Mouse (Mus musculus): Measurements from ENCODE around the gene Olfr313. TPM values are rescaled to one million over a fixed set of nuclear protein-coding genes. Genes with fewer than 3 reads are reported as not detected.

Gene Olfr313
- not detected in 2 replicates for polyA plus RNA-seq (2015; fragmentation: Nextera tagmentation; extraction: Ambion mirVana)

GRCm38 (mm10) chr11:58814700-58815099, at the start of gene Olfr313:
Gene Olfr313 (plus strand): TSS chr11:58815000.

GRCm38 (mm10) chr11:58772888-58773287, 41.9 kb upstream of the Olfr313 start, which contains the start of gene Olfr315:
Gene Olfr315 (plus strand): TSS chr11:58773188.

GRCm38 (mm10) chr11:58782480-58783089, 32.2 kb upstream of the Olfr313 start, which contains the start of gene Olfr314:
Gene Olfr314 (plus strand): TSS chr11:58782952.

DNA sequence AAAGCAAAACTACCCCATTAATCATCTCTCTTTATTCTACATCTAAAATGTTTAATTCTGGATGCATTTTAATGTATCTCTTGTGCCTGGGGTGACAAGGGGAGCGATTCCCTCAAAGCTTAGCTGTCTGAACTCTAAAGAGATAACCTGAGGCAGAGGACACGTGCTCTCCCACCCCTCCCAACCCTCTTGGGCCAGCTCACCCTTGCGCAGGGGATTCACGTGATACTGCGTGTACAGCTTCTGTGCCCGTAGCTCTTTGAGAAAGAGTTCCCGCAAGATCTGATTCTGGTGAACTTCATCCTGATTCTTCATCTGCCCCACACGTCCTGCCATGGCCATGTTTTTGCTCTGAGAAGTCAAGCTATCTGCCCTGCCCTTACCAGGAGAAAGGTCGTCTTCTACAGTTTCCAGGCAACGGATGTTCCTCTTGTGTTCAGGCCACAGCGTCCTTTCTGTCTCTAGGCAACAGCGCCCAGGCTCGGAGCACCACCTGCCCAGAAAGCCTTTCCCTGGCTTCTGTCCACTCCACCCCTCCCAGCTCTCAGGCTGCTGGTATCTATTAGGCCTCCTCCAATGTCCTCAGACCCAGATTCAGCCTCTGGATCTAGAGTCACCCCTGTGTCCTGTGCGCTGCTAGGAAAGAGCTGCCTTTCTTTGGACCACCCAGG, 13.1 kb upstream of the Olfr313 start, which contains the start of gene Fam183b:
TSS of gene Fam183b (minus strand) at position 403 of the 671 bp plus-strand sequence.

GRCm38 (mm10) chr11:58828937-58829336, 14.1 kb downstream of the Olfr313 start, which contains the start of gene Olfr312:
Gene Olfr312 (plus strand): TSS chr11:58829237.

DNA sequence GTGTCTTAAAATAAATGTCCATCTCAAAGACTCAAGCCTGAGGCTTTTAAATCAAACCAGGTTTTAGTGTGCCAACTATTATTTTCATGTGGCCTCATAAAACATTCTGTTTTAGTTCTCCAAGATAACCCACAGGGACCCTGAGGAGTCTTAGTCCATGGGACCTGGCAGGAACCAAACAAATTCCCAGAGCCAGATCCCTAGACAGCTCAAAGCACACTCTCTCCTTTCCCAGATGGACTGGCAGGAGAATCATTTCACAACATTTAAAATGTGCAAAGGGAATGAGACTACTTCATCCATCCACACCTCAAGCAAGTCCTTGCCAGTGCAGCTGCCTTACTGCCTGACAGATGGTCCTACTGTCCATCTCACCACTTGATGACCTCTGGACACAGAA, 24.2 kb downstream of the Olfr313 start, which contains the start of gene Olfr311:
TSS of gene Olfr311 (plus strand) at position 301 of the 400 bp plus-strand sequence.

GRCm38 (mm10) chr11:58846919-58847461, 32.2 kb downstream of the Olfr313 start, which contains the start of gene Gm12258:
Gene Gm12258 (plus strand): TSS chr11:58847158.

DNA sequence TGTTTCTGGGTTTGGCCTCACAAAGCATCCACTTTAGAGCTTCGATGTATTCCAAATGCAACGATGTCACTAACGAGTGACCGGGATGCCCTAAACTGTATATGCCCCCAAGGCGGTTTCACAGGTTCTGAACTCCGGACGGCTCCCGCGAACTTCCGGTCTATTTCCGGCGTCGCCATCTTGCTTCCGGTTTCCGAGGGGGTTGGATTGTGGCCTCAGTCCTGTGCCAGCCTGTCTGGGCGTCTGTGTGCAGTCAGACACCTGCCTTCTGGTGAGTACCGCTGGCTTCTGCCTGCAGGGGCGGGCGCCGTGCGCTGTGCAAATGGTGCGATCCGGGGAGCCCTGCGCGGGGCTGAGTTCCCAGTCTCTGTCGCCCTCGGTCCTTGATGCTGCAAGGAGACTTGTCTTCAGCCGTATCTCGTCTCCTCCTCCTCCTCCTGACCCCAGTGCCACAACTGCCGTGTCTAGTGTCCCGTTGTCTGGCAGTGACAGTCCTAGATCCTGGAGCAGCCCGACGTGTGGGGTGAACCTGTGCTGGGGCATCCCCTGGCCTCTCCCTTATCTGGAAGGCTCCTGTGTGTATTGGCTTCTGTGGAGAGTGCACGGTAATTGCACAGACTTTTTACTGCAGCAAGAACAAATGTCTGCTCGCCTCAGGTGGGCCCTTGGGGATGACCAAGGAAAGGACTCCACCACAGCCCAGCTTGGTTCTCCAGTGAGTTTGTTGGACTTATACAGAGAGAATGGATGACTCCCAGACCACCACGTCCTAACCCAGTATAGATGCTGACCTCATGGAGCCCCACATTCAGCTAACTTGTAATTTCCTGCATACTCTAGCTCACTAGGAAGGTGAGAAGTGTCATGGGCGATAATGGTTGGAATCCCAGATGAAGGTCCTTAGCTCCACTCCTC, 52.5 kb downstream of the Olfr313 start, which contains the start of gene 2810021J22Rik:
TSS of gene 2810021J22Rik (plus strand) at position 178 of the 915 bp plus-strand sequence.

Other genes with a start within 250 kb of the Olfr313 start
- gene Olfr224, start 244.4 kb upstream of the Olfr313 start, polyA plus RNA-seq (2015; fragmentation: Nextera tagmentation; extraction: Ambion mirVana): 0.09 and 0.23 TPM in 2 replicates
- gene Olfr325, start 237.3 kb upstream of the Olfr313 start, polyA plus RNA-seq (2015; fragmentation: Nextera tagmentation; extraction: Ambion mirVana): not detected in 2 replicates
- 0.21 and 0.41 TPM in 2 replicates for gene Olfr324, start 219.9 kb upstream of the Olfr313 start, polyA plus RNA-seq (2015; fragmentation: Nextera tagmentation; extraction: Ambion mirVana)
- gene 2210407C18Rik, start 198.9 kb upstream of the Olfr313 start, polyA plus RNA-seq (2015; fragmentation: Nextera tagmentation; extraction: Ambion mirVana): not detected in 2 replicates
- not detected in 2 replicates for gene Olfr323, start 184.5 kb upstream of the Olfr313 start, polyA plus RNA-seq (2015; fragmentation: Nextera tagmentation; extraction: Ambion mirVana)
- gene Trim58, start 174.5 kb upstream of the Olfr313 start, polyA plus RNA-seq (2015; fragmentation: Nextera tagmentation; extraction: Ambion mirVana): 0.46 and 0.47 TPM in 2 replicates
- gene Olfr322, start 156.2 kb upstream of the Olfr313 start, polyA plus RNA-seq (2015; fragmentation: Nextera tagmentation; extraction: Ambion mirVana): not detected in 2 replicates
- gene Olfr320, start 133.9 kb upstream of the Olfr313 start, polyA plus RNA-seq (2015; fragmentation: Nextera tagmentation; extraction: Ambion mirVana): not detected in 2 replicates
- gene Olfr319, start 115.8 kb upstream of the Olfr313 start, polyA plus RNA-seq (2015; fragmentation: Nextera tagmentation; extraction: Ambion mirVana): not detected in 2 replicates
- not detected in 2 replicates for gene Olfr318, start 91.0 kb upstream of the Olfr313 start, polyA plus RNA-seq (2015; fragmentation: Nextera tagmentation; extraction: Ambion mirVana)
- not detected in 2 replicates for gene Olfr317, start 75.8 kb upstream of the Olfr313 start, polyA plus RNA-seq (2015; fragmentation: Nextera tagmentation; extraction: Ambion mirVana)
- gene Olfr316, start 62.3 kb upstream of the Olfr313 start, polyA plus RNA-seq (2015; fragmentation: Nextera tagmentation; extraction: Ambion mirVana): not detected in 2 replicates
- not detected in 2 replicates for gene Olfr315, start 41.8 kb upstream of the Olfr313 start, polyA plus RNA-seq (2015; fragmentation: Nextera tagmentation; extraction: Ambion mirVana)
- gene Olfr314, start 32.0 kb upstream of the Olfr313 start, polyA plus RNA-seq (2015; fragmentation: Nextera tagmentation; extraction: Ambion mirVana): not detected in 2 replicates
- 15.4 and 16.6 TPM in 2 replicates for gene Fam183b, start 13.0 kb upstream of the Olfr313 start, polyA plus RNA-seq (2015; fragmentation: Nextera tagmentation; extraction: Ambion mirVana)
- gene Olfr312, start 14.2 kb downstream of the Olfr313 start, polyA plus RNA-seq (2015; fragmentation: Nextera tagmentation; extraction: Ambion mirVana): not detected in 2 replicates
- not detected in 2 replicates for gene Olfr311, start 24.3 kb downstream of the Olfr313 start, polyA plus RNA-seq (2015; fragmentation: Nextera tagmentation; extraction: Ambion mirVana)
- gene Gm12258, start 32.2 kb downstream of the Olfr313 start, polyA plus RNA-seq (2015; fragmentation: Nextera tagmentation; extraction: Ambion mirVana): 10.6 and 13.8 TPM in 2 replicates
- gene 2810021J22Rik, start 52.2 kb downstream of the Olfr313 start, polyA plus RNA-seq (2015; fragmentation: Nextera tagmentation; extraction: Ambion mirVana): 8.7 and 8.9 TPM in 2 replicates
- gene Zfp39, start 89.2 kb downstream of the Olfr313 start, polyA plus RNA-seq (2015; fragmentation: Nextera tagmentation; extraction: Ambion mirVana): 4.1 and 5.5 TPM in 2 replicates
- not detected in 2 replicates for gene Btnl10, start 102.9 kb downstream of the Olfr313 start, polyA plus RNA-seq (2015; fragmentation: Nextera tagmentation; extraction: Ambion mirVana)
- 689 and 707 TPM in 2 replicates for gene Rnf187, start 123.9 kb downstream of the Olfr313 start, polyA plus RNA-seq (2015; fragmentation: Nextera tagmentation; extraction: Ambion mirVana)
- gene Hist3h2ba, start 133.9 kb downstream of the Olfr313 start, polyA plus RNA-seq (2015; fragmentation: Nextera tagmentation; extraction: Ambion mirVana): 79.4 and 87.2 TPM in 2 replicates
- gene Hist3h2a, start 139.7 kb downstream of the Olfr313 start, polyA plus RNA-seq (2015; fragmentation: Nextera tagmentation; extraction: Ambion mirVana): 40.8 and 43.4 TPM in 2 replicates
- gene Trim17, start 139.7 kb downstream of the Olfr313 start, polyA plus RNA-seq (2015; fragmentation: Nextera tagmentation; extraction: Ambion mirVana): 0.48 and 0.62 TPM in 2 replicates
- 16.3 and 17.6 TPM in 2 replicates for gene Trim11, start 163.1 kb downstream of the Olfr313 start, polyA plus RNA-seq (2015; fragmentation: Nextera tagmentation; extraction: Ambion mirVana)